Mouse (Mus musculus): ENCODE data around the gene Ptger1.
A peak's percentile ranks its signal among the peaks of the same experiment; 100 is the strongest.

The Ptger1 gene

DNA sequence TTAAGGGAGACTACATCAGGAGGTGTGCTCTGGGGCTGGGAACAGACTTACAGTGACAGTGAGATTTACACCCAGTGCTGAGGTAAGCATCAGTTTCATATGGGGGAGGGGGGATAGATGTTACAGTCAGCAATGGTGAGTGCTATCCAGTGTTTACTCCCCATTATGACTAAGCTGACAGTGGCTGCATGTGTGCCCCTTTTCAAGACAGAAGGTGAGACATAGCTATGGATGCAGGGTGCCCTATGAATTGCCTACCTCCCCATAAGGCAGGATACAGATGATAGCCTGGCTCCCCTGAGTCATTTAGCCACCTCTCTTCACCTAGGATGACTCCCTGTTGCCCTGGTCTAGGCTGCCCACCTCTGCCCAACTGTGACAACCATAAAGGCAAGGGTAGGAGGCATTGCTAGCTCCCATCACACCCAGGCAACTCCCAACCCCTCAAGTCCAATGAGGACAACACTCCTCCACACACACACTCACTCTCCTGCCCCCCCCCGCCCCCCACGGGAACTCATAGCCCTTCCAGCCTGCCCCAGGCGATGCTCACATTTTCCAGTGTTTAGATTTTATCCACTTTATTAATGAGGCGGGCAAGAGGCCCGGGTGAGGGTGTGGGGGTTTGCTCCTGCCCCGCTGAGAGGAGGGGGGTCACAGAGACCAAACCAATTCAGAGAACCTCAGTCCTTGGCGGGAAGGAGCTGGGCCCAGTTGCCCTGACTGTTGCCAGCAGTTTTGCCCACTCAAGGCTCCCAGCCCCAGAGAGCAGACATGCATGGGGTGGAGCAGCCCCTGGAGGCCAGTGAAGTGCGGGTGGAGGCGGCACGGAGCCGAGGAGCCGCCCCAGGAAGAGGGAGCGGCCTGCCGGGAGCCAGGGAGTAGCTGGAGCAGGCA is at the start of gene Ptger1:
TSS of gene Ptger1 (plus strand) at position 710 of the 897 bp plus-strand sequence.
- DNase-seq (ENCODE audit: low spot score): no peak

DNA sequence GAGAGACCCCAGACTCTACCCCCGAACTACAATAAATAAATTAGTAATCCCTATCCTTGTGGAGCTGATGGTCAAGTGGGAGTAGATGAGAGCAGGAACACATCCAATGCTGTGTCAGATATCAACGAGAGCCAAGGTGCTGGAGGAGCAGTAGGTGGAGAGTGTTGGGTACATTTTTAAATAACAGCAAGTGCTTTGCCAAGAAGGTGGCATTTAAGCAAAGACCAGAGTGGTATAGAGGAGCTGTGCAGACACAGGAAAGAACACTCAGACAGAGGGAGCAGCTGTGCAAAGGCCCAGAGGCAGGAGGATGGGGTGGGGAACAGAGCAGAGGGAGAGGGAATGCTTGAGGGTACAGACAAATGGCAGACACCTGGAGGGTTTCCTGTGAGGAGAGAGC is 49.4 kb upstream of the Ptger1 start:
- no peak for DNase-seq (ENCODE audit: low spot score)

DNA sequence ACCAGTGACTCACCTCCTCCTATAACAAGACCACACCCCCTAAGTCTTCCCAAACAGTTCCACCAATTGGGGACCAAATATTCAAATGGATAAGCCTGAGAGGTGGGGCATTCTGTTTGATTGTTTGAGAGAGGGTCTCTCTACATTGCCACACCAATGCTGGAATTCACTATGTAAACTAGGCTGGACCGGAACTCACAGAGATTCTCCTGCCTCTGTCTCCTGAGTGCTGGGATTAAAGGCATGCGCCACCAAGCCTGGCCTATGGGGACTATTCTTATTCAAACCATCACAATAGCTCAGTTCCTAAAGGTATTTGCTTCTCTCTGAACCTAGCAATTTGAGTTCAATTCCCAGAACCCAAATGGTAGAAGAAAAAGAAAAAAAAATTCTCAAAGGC is 47.9 kb upstream of the Ptger1 start:
- no peak for DNase-seq (ENCODE audit: low spot score)

DNA sequence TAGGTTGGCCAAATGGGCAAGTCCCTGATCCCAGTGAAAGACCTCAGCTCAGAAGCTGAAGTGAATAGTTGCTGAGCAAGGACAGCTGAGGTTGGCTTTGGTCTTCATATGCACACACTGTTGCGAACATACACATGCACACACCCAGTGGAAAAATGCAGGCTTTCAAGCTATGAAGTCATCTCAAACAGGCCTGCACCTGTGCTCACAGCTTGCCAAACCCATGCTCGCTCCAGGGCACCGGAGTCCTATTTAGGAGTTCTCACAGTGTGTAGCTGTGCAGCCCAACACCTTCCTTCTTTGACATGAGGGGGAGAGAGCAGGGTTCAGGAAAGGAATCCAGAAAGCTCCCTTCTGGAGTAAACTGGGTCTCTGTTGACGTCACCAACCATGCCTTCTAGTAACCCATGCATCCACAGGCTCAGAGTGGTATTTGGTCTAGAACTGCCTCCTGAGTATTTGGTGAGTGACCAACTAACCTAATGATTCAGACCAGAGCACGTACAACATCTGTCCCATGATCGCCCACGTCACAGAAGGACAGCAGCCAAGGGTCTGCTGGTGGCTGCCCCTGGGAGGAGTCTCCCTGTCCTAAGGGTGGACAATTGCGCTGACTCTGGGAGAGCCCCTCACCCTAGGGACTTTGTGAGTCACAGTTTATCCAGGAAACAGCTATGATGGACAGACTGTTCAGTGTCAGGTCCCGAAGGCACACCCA is 46.8 kb upstream of the Ptger1 start:
- no peak for DNase-seq (ENCODE audit: low spot score)

DNA sequence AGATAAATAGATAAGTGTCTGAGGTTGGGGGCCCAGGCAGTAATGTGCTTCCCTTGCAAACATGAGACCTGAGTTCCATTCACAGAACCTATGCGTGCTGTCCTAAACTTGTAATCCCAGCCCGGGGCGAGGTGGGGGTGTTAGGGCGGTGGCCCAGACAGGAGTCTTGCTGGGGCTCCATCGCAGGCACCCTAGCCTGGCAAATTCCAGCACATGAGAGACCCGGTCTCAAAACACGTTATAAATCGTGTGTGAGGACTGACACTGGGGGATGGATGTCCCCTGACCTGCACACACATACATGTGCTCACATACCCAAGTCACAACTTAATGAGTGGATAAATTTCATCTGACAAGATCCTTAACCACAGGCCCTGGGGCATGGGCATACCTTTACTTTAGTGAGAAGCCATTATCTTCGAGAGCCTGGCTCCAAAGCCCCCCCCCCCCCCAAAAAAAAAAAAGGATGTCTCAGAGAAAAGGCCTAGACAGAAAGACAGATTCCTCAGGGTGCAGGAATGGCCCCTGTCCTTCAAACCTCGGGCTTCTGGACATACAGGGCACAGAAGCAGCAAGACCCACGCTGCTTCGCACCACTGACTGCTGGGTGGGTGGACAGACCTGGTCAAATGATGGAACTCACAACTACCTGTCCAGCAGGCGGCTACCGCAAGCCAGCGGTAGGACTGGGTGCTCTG is 44.6 kb upstream of the Ptger1 start:
- no peak for DNase-seq (ENCODE audit: low spot score)

DNA sequence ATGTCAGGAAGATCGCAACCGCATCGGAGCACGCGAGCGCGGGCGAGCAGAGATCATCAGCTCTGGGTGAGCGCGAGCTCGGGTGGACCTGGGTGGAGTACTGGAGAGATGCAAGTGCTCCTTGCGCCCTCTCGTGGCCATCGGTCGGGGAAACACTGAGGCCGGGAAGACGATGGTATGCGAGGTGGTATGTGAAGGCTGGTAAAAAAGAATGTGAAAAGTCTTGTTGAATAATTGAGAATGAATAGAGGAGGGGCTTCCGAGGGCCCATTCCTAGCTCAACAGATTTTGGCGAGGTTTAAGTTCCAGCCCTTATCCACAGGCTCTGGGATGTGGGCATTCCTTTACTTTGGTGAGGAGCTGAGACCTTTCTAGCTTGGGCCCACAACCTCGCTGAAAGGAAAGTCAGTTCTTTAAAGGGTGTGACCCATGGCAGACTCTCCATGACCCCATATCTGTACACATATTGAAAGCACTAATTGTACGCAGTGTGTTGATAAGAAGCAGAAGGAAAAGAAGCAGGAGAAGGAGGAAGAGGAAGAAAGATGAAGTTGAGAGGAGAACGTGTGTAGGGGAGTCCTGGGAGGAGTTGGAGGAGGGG is 44.0 kb upstream of the Ptger1 start:
- peak; percentile 95 for DNase-seq (ENCODE audit: low spot score)

DNA sequence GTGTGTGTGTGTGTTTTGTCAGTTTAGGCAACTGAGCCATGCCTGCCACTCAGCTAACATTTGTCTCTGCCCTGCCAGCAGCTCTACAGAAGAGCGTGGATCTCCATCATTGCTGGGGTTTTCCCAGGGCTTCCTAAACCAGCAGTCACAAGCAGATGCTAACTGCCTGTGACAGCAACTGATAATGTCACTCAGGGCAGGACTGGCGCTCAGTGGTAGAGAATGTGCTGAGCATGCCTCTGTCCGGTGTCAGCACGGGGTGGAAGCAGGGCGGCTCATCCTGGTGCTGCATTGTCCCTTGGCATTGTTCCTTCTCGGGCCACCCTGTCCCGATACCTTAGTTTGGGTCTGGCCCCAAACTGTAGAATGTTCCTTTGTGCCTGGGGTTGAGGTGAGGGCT is 42.9 kb upstream of the Ptger1 start:
- DNase-seq (ENCODE audit: low spot score): no peak

DNA sequence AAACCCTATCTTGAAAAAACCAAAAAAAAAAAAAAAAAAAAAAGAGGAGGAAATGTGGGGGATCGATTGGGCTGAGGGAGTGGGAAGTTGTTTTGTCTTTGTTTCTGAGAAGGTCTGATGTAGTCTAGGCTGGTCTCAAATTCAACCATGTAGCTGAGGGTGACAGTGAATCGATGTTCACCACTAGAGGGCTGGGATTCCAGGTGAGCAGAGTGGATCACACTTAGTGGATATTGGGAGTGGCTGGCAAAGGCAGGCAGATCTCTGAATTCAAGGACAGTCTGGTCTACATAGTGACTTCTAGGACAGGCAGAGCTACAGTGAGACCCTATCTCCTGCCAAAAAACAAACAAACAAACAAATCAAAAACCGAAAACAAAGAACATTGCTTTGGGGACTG is 41.7 kb upstream of the Ptger1 start:
- no peak for DNase-seq (ENCODE audit: low spot score)

DNA sequence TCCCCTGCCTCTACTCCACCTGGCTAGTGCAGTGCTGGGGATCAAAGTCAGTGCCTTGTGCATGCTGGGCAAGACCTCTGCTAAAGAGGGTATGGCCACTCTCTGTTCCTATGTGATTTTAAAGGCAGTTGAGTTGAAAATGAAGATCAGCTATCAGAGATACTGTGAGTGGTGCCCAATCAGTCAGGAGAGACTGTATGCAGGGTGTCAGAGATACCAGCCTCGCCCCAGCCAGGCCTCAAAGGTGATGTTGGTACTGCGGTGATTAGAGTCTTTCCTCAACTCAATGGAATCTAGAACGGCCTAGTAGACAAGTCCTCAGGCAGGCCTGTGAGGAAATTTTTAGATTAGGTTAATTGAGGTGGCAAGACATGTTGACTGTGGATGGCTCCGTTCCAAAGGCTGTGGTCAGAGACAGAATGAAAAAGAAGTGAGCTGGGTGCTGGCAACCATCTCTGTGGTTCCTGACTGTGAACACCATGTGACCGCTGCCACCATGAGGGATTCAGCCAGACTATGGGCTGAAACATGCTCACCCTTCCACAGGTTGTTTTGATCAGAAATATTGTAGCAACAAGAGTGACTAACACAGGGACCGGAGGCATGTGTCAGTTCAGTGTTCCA is 40.7 kb upstream of the Ptger1 start:
- no peak for DNase-seq (ENCODE audit: low spot score)

DNA sequence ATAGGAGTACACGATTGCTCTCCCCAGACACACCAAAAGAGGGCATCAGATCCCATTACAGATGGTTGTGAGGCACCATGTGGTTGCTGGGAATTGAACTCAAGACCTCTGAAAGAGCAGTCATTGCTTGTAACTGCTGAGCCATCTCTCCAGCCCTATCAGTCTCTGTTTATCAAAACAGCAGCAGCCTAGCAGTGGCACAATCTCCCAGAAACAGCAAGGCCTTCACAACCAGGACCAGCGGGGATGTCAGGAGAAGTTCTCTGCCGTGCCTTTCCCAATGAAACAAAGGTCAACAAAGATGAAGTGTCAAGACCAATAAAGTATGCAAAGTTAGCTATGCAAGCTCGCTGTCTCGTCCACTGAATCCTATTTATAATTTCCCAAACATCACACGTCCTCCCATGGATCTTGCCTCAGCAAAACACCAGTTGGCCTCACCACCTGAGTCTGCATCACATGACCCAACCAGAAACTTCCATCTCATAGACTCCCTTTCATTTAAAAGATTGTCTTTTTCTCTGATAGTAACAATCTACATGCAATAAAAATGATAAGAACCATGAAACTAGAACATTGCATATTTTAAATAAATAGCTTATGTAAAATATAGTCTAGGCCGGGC is 34.3 kb upstream of the Ptger1 start:
- no peak for DNase-seq (ENCODE audit: low spot score)

DNA sequence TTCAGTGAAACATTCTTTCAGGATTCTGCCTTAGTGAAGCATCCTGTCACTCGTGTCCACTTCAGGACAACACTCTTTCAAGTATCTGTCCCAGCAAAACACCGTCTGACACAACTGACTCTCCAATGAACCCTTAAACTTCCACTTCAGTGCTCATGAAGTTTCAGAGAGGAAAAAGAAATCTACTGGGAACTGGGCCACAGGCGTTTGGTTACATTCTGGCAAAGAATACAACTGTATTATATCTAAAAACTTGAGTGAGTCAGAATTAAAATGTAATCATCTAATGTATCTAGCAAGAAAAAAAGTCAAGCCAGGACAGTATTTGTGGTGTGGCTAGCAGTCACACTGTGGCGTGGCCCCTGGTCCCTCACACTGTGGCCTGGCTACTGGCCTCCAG is 27.6 kb upstream of the Ptger1 start:
- no peak for DNase-seq (ENCODE audit: low spot score)

DNA sequence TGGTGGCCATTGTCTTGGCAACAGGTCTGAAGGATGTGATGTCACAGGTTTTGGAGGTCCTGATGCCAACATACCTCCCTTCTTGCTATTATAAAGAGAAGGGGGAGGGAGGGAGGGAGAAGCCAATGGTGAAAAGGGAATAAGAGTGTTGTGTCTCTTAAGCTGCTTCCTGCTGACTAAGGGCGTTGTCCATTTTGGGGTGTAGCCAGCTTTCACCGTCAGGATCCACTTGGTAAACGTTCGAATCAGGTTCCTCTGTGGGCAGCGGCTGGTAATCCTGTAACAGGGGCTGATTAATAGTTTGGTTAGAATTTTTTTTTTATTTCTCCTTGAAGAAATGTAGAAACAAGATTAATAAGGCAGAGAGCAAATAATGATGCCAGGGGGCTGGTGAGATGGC is 26.8 kb upstream of the Ptger1 start:
- DNase-seq (ENCODE audit: low spot score): no peak

DNA sequence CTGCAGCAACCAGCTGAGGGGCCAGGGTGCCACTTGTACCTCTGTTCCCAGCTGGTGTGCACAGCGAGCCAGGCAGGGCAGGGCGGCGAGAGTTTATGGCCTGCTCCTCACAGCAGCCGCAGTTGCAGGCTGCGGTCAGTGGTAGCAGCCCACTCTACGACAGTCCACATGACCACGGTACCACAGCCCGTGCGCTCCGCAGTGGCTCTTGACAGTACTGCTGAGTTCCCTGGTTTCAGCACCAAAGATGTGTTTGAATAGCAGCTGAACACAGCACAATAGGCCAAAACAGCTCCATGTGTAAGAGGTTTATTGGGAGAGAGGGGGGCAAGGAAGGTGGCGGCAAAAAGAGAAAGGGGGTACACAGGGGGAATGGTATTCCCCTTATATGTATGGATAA is 19.0 kb upstream of the Ptger1 start:
- DNase-seq (ENCODE audit: low spot score): no peak

DNA sequence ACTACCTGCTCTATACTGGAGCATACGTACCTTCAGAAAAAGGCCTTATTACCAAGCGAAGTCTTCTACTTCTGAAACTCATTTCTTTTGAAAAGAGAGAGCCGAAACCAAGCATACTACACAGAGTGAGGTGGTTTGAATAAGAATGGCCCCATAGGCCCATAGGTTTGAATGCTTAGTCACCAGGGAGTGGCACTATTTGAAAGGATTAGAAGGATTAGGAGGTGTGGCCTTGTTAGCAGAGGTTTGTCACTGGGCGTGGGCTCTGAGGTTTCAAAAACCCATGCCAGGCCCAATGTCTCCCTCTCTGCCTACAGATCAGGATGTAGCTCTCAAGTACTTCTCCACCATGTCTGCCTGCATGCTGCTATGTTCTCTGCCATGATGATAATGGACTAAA is 18.4 kb upstream of the Ptger1 start:
- no peak for DNase-seq (ENCODE audit: low spot score)

DNA sequence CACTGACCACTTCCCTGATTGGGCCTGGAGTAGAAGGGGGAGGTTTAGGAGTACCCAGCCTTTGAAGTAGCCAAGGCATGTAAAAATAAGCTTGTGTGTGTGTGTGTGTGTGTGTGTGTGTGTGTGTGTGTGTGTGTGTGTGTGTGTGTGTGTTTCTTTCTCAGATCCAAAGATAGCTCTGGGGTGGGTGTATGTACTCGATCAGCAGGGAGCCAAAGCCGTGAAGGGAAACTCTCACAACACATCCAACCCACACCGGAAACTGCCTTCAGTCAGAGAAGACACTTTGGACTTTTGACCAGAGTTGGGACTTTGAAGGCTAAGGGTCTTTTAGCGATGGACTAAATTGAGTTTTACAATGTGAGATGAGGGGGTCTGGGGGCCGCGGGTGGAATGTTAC is 16.8 kb upstream of the Ptger1 start:
- no peak for DNase-seq (ENCODE audit: low spot score)

DNA sequence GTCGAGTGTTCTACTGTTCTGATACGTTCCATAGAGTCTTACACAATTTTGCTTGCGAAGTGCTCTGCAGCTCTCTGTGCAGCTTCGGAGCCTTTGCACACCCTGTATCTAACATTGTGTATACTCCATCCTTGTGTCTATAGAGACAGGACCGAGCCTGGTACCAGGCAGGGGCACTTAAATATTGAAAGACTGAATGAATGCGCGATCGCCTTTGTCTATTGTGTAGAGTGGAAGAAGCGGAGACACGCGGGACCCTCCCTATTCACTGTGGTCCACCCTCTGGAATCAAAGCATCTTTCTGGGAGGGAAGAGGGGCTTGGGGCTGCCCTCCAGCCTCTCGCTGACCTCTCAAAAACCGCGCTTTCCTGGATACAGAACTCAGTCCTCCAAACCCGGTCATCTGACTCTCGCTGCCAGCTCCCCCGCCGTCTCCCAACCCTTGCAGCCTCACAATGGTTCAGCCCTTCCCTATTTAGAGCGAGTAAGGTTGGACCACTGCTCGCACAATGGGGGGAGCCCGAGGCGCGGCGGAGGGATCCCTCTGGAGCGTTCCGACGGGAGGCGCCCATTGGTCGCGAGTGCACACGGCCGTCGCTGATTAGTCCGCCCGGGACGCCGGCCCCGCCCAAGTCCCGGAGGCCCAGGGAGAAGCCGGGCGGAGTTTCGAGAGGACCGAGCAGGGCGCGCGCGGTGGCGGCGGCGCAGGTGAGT is 14.3 kb upstream of the Ptger1 start, which contains the start of gene Gipc1:
TSS of gene Gipc1 (plus strand) at position 648 of the 714 bp plus-strand sequence.
- peak; percentile 97 for DNase-seq (ENCODE audit: low spot score)

DNA sequence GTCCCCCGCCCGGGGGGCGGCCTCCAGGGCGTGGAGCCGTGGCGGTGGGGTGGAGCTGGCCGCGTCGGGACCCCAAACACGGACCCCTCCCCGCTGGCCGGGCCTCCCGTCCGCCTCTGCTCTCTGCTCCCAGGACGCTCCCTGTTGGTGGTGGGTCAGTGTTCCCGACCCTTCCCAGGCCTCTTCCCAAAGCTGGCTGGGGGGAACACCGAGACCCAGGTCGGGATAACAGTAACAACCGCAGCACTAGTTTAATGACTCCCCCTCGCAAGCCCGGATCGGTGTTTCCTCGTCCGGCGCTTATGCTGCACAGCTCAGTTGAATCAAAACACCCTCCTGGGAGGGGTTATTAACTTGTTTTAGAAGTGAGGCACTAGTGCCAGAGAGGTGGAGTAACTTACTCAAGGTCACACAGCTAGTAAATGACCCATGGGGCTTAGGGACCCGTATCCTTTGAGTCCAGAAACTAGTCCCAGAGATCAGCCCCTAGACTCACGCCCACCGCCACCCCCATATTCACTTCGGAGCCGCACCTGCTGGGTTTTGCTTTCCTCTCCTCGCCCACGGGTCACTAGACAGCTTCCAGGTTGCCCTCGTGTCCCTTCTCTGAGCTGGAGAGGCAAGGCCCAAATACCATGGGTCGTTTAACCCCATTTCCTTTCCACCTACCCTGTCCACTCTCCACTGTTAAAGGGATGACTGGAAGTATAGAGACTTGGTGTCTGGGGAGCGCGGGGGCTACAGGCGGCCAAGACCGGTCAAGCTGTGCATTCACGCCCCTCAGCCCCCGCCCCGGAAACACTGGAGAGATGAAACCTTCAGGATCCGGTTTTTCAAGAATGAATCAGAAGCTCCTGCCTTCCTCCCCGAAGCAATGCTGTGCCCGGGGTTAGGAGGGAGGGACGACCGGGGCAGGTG is 13.5 kb upstream of the Ptger1 start:
- DNase-seq (ENCODE audit: low spot score): no peak

DNA sequence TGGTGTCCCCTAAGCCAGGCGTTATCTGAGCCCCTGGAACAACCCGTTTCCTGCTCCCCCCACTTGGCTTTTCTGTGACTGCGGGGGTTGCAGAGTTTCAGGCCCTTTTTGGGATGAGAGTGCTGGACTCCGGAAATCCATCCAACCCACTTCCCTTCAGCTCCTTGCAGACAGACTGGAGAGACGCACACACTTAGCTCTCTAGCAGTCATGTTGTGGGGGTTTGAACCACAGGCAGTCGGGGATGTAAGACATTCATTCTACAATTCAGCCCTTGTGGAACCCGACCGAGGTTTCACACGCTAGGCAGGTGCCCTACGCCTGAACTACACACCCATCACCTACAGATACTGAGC is 12.8 kb upstream of the Ptger1 start:
- no peak for DNase-seq (ENCODE audit: low spot score)

DNA sequence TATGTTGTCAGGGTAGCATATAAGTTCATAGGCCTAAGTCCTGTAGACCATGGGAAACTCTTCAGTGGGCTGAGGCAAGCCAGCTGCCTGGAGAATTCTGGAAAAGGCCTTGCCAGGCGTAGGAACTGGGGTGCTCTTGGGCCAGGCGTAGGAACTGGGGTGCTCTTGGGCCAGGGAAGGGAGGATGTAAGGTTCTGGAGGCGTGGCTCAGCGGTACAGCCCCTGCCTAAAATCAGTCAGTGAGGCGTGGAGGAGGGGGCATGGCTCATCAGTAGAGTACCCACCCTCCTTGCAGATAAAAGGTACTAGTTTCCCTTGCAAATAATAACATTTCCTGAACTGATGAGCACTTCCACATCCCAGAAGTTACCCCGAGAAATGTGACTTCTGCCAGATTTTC is 11.8 kb upstream of the Ptger1 start:
- no peak for DNase-seq (ENCODE audit: low spot score)

DNA sequence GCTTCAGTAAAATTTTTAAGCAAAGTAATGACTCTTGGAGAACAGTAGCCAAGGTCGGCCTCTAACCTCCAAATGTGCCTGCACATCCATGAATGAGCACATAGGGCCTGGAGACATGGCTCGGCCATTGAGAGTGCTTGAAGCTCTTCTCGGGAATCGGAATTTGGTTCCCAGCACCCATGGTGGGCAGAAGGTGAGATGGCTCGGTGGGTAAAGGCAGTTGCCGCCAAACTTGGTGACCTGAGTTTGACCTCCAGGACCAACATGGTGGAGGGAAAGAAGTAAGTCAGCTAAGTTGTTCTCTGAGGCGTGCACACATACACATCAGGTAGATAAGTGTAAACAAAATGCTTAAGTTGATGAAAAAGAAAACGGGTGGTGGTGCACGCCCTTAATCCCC is 10.4 kb upstream of the Ptger1 start:
- no peak for DNase-seq (ENCODE audit: low spot score)
